Mouse (Mus musculus) intestine, embryonic 14.5 days (tissue): ENCODE measurements around the gene Akap13. TPM values are rescaled to one million over a fixed set of nuclear protein-coding genes. Genes with fewer than 3 reads are reported as not detected.

Source experiments
- ATAC-seq: fragments of 200-750 bp; cut with Nextera tagmentation; replicated peaks from 2 replicates; pipeline ENCODE4 v1.8.0; 2017; ENCODE audit warnings: low read depth, moderate number of reproducible peaks, moderate TSS enrichment, moderate library complexity; ENCODE audit not compliant: low FRiP score, low TSS enrichment
- DNase-seq: peaks from one replicate; pipeline ENCODE4 v3.0.0-alpha.2; 2018; ENCODE audit warnings: low spot score
- H3K27ac ChIP-seq: fragments of 300-500 bp; sonication (generic); 2 replicates; pipeline ENCODE4 v1.5.1; 2014; ENCODE audit warnings: low read depth, mild to moderate bottlenecking, control low read depth
- H3K27me3 ChIP-seq: fragments of 300-500 bp; sonication (generic); replicated peaks from 2 replicates; pipeline ENCODE4 v1.6.1; 2014; ENCODE audit warnings: low read length, control low read depth; ENCODE audit not compliant: control insufficient read depth, insufficient read depth
- H3K36me3 ChIP-seq: fragments of 300-500 bp; sonication (generic); 2 replicates; pipeline ENCODE4 v1.6.1; 2014; ENCODE audit warnings: low read length, control low read depth; ENCODE audit not compliant: control insufficient read depth, insufficient read depth
- H3K4me1 ChIP-seq: fragments of 300-500 bp; sonication (generic); replicated peaks from 2 replicates; pipeline ENCODE4 v1.6.1; 2014; ENCODE audit warnings: low read length, control low read depth, mixed read lengths; ENCODE audit not compliant: control insufficient read depth, insufficient read depth
- H3K4me2 ChIP-seq: fragments of 300-500 bp; sonication (generic); 2 replicates; pipeline ENCODE4 v1.6.1; 2014; ENCODE audit warnings: low read length
- H3K4me3 ChIP-seq: fragments of 300-500 bp; sonication (generic); 2 replicates; pipeline ENCODE4 v1.5.1; 2014; ENCODE audit warnings: low read depth, low read length, control low read depth, mixed read lengths
- H3K9ac ChIP-seq: fragments of 300-500 bp; sonication (generic); 2 replicates; pipeline ENCODE4 v1.6.1; 2014; ENCODE audit warnings: mild to moderate bottlenecking, low read length
- H3K9me3 ChIP-seq: fragments of 300-500 bp; sonication (generic); 2 replicates; pipeline ENCODE4 v1.6.1; 2016; ENCODE audit warnings: low read length, control low read depth; ENCODE audit not compliant: control insufficient read depth
- WGBS: fragments of 180-500 bp; shearing (Covaris S2); extraction: QIAGEN DNeasy Blood & Tissue Kit; methylation state at CpG from one replicate; pipeline ENCODE4 v1.1.7; 2014; 5-methylcytosine and 5-hydroxymethylcytosine counted together
- microRNA-seq: library from miRNA; unstranded; fragments of <30 nt; microRNA quantifications from one replicate; pipeline ENCODE4, GENCODE M21; 2016
- polyA plus RNA-seq: library from polyadenylated mRNA; unstranded; fragments of >200 nt; fragmentation: Nextera tagmentation; extraction: Ambion mirVana; gene quantifications from 2 replicates; pipeline ENCODE4 v1.2.1, GENCODE M21; 2014

The Akap13 gene
- polyA plus RNA-seq, 1 experiment from 2014 or later, result 51.5 TPM

DNA sequence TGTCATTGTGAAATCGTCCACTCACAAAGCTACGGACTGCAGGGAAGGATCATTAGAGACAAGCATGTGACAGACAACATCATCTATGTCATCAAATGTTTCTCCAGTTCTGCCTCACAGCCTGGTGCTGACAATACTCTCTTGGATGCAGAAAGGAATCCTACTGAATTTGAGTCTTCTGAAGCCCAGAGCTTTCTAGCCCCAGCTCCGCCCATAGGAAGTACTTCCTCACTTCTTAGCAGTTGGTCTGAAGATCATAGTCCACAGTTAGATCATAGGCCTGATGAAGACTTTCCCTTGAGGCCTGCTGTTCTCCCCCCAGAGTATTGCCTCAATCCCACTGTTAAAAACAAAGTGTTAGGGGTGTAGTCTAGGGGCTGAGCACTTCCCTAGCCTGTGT, 345.7 kb downstream of the Akap13 start:
- ATAC-seq, result no peak
- WGBS, result 88% methylated on average over 3 of the region's 3 CpGs

DNA sequence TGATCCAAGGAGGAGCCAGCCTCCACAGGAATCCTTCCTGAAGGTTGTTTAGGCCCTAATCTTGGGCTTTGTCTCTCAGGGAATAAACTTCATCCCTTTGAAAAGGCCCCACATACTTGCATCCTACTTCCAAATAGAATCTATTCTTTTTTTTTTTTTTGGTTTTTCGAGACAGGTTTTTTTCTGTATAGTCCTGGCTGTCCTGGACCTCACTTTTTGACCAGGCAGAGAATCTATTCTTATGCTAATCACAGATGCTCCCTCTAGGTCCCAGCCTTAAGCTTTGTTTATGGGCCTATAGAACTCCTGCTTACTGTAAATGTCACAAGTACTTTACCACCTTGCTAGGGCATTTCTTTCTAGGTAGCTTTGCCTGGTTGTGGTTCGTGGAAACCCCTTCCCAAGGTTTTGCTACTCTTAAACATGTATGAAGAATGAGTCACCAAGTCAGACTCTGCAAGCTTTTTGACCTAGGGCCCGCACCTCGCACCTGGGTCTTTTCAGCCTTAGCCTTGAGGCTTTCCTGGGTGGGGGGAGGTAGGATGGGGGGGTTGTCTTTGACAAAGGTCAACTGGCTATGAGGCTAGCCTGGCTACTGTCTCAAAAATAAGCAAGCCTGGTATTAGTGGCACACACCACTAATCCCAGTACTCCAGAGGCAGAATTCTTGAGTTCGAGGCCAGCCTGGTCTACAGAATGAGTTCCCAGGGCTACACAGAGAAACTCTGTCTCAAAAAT, 346.5 kb downstream of the Akap13 start:
- DNase-seq (no peak), ATAC-seq (no peak)
- peaks cover 9% of the 10 kb centered on the region for H3K4me1 ChIP-seq
- no peak overlapping the region for H3K27ac ChIP-seq
- H3K4me3 ChIP-seq, result no peak overlapping the region
- no peak overlapping the region for H3K9ac ChIP-seq
- no peak overlapping the region for H3K4me2 ChIP-seq
- no peaks in the 10 kb centered on the region for H3K27me3 ChIP-seq
- H3K36me3 ChIP-seq, result no peaks in the 10 kb centered on the region
- WGBS, result 91% methylated on average over 5 of the region's 5 CpGs
- H3K9me3 ChIP-seq, result 0 out of 2 replicates have a peak, but pooled peaks cover 2% of the 10 kb centered on the region

More for the DNA sequence above, 345.7 kb downstream of the Akap13 start:
- Histone ChIP-seq H3K4me2 (no peak overlapping the region), H3K36me3 (no peaks in the 10 kb centered on the region), H3K27ac (no peak overlapping the region), H3K4me1 (peaks cover 10% of the 10 kb centered on the region; the same call in 1 of the 2 replicates), H3K9me3 (0 out of 2 replicates have a peak, but pooled peaks cover 2% of the 10 kb centered on the region), H3K4me3 (no peak overlapping the region), H3K27me3 (no peaks in the 10 kb centered on the region), H3K9ac (no peak overlapping the region)
- no peak for DNase-seq

GRCm38 (mm10) chr7:75802887-75803286, 347.6 kb downstream of the Akap13 start:
- Histone ChIP-seq H3K4me1 (peaks cover 9% of the 10 kb centered on the region), H3K36me3 (no peaks in the 10 kb centered on the region), H3K9me3 (0 out of 2 replicates have a peak, but pooled peaks cover 2% of the 10 kb centered on the region), H3K27me3 (no peaks in the 10 kb centered on the region), H3K9ac (no peak overlapping the region), H3K4me2 (no peak overlapping the region), H3K4me3 (no peak overlapping the region), H3K27ac (no peak overlapping the region)
- 81% methylated on average over 3 of the region's 3 CpGs for WGBS
- DNase-seq (no peak), ATAC-seq (no peak)

Small RNA genes lying within 50 kb of the gene (microRNA-seq; reads per million reads assigned to microRNA genes)
- gene Gm23251, result not detected

Other genes with a start within 250 kb of the Akap13 start
- 1.5 and 1.9 TPM in 2 replicates for gene Sv2b, start 146.3 kb upstream of the Akap13 start, polyA plus RNA-seq